In genomic region chr5:89209973-89210703, GRCm38 (mm10) we compare ENCODE assay signal across 18 mouse cellular contexts.
"Had no signal": no experiment of that assay in that cellular context is flagged by ENCODE, and none has a peak within 500 bp of the region (broad histone marks: within the 10 kb centered on the region; RNA-seq: fewer than 3 reads in every experiment).

No protein-coding gene starts in this region.

- H3K36me3 ChIP-seq: midbrain, embryonic 10.5 days; midbrain, embryonic 12.5 days; neural tube, embryonic 13.5 days; neural tube, embryonic 15.5 days had no signal

- H3K4me3 ChIP-seq: midbrain, embryonic 10.5 days; midbrain, embryonic 12.5 days; myocyte; neural tube, embryonic 13.5 days; neural tube, embryonic 15.5 days had no signal

- DNase-seq: lung, embryonic 14.5 days; lung, postnatal 10 days; lung, postnatal 4 days; midbrain, embryonic 14.5 days; retina, postnatal 1 day; right cerebral cortex, adult 18-20 months; right cerebral cortex, postnatal 25 days; right cerebral cortex, postnatal 4 days; spleen, adult 18-20 months; thymus, adult 18-20 months; thymus, postnatal 14 days; thymus, postnatal 36 days had no signal

- H3K9ac ChIP-seq: lung, embryonic 14.5 days; midbrain, embryonic 12.5 days; neural tube, embryonic 13.5 days; neural tube, embryonic 15.5 days had no signal

- H3K4me1 ChIP-seq: midbrain, embryonic 10.5 days; midbrain, embryonic 12.5 days; neural tube, embryonic 13.5 days; neural tube, embryonic 15.5 days had no signal

- H3K27ac ChIP-seq: midbrain, embryonic 10.5 days; midbrain, embryonic 12.5 days; neural tube, embryonic 13.5 days; neural tube, embryonic 15.5 days had no signal

- H3K27me3 ChIP-seq: midbrain, embryonic 12.5 days; neural tube, embryonic 13.5 days; neural tube, embryonic 15.5 days had no signal

- H3K9me3 ChIP-seq: midbrain, embryonic 10.5 days; midbrain, embryonic 12.5 days; neural tube, embryonic 13.5 days; neural tube, embryonic 15.5 days had no signal

- ATAC-seq: midbrain, embryonic 16.5 days had no signal

- H3K4me2 ChIP-seq: lung, embryonic 14.5 days; midbrain, embryonic 12.5 days; neural tube, embryonic 13.5 days; neural tube, embryonic 15.5 days had no signal
